Mouse (Mus musculus): ENCODE measurements around the gene Atp6v1g1. TPM values are rescaled to one million over a fixed set of nuclear protein-coding genes. Genes with fewer than 3 reads are reported as not detected.

The Atp6v1g1 gene
- total RNA-seq, 2 experiments from 2014 or later, result 143 to 157 TPM

- DNase-seq (ENCODE audit: low spot score in 2 of 2), result no peak
Observed at GRCm38 (mm10) chr4:63570208-63570781, 25.7 kb downstream of the Atp6v1g1 start.

- DNase-seq (ENCODE audit: low spot score in 2 of 2), result no peak
Observed at GRCm38 (mm10) chr4:63572621-63573020, 28.0 kb downstream of the Atp6v1g1 start.

- no peak for DNase-seq (ENCODE audit: low spot score in 2 of 2)
Observed at GRCm38 (mm10) chr4:63579649-63580048, 35.1 kb downstream of the Atp6v1g1 start.

- DNase-seq (ENCODE audit: low spot score in 2 of 2), result no peak
Observed at GRCm38 (mm10) chr4:63580078-63580477, 35.5 kb downstream of the Atp6v1g1 start.

DNA sequence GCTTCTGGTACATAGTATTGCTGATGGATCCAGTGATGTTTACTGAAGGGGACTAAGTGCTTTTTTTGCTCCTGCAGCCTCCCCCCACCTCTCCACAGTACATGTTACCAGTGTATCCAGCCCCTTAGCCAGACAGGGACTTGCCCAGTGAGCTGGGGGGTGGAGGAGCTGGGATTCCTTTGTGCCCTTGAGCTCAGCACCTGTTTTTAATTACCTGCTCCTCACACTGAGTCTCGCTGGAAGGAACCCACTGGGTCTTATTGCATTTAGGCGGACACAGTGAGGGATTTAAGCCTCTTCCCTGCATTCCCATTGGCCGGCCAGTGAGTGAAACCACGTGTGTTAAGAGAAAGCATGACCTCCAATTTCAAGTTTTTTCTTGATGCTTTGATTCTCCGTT, 38.0 kb downstream of the Atp6v1g1 start:
- no peak for DNase-seq (ENCODE audit: low spot score in 2 of 2)

GRCm38 (mm10) chr4:63585216-63585615, 40.6 kb downstream of the Atp6v1g1 start:
- no peak for DNase-seq (ENCODE audit: low spot score in 2 of 2)

DNA sequence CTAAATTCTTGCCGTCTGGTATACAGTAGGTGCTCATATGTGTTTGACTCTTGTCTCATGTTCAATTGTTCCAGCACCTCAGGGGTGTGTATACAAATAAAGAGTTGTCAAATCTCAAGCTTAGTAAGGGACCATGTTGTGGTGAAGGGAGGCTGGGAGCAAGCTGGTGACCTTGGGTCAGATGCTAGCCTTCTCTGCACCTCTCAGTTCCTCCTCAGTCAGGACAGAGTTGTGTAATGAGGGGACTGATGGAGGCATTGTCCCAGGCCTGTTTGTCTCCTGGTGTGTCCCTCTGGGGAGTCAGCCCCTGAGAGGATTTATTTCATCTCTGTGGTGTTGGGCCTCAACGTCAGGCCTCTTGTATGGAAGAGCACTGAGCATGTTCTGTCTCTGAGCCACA, 41.7 kb downstream of the Atp6v1g1 start:
- no peak for DNase-seq (ENCODE audit: low spot score in 2 of 2)

- no peak for DNase-seq (ENCODE audit: low spot score in 2 of 2)
Observed at GRCm38 (mm10) chr4:63589987-63590386, 45.4 kb downstream of the Atp6v1g1 start.

DNA sequence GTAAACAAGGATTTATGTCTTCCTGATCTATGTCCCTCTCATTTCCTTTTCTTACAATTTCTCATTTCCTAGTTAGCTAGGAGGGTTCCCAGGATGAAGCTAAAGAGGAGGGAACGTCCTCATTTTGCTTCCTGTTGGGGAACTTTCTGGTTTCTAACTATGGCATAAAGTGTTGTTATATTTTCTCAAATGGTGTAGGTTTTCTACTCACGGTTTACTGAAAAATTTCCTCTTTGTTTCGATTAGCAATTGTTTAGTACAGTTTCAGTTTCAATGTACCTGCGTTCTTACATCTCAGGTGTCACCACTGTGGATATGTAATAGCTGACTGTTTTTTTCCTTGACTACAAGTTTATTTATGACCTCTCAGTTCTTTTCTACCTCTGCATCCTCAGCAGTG, 46.0 kb downstream of the Atp6v1g1 start:
- DNase-seq (ENCODE audit: low spot score in 2 of 2), result no peak

DNA sequence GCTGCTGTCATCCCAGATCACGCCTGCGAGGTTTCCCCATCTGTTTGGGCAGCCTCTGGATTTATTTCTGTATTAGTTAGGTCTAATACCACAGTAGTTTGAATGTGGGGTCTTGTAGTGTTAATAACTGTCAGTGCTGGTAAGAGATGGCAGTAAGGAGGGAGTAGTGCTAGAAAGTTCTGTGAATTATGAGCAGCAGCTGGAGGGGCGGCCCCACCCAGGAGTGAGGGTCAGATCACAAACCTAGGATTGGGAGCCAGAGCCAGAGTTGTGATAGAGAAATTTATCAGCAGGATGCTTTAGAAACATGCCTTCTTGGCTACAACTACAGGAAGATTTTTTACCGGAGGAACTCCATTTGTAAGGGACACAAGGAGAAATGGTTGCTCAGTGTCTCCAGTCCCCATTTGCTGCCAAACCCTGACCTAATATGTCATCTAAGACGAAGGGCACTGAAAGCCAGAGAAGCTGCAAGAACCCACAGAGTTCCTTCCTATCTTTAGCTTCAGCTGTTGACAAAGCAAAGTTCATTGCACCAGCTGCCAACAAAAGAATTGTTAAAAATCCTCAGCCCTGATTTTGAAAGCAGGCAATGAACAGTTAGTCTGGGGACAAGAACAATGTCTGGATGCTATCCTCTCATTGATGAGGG, 50.0 kb downstream of the Atp6v1g1 start:
- DNase-seq (ENCODE audit: low spot score in 2 of 2), result no peak

GRCm38 (mm10) chr4:63595259-63595658, 50.7 kb downstream of the Atp6v1g1 start:
- DNase-seq (ENCODE audit: low spot score in 2 of 2), result no peak

DNA sequence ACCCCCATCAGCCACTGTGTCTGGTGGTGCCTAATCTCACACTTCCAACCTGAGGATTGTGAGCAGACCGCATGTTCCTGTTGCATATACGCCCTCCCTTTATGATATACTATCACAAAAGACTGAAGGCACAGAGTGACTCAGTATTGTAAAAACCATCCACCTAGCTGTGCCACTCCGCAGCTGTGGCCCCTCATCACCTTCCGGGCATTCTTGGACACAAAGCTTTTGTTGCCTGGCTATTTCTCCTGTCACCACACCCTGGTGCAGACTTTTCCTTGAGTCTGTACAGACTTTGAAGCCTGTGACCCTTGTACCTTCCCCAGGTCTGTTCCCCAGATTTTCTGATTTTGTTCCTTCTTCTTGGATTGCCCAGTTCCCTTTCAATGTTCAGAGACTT, 51.4 kb downstream of the Atp6v1g1 start:
- no peak for DNase-seq (ENCODE audit: low spot score in 2 of 2)

Other genes with a start within 250 kb of the Atp6v1g1 start
- gene Orm1, start 200.2 kb upstream of the Atp6v1g1 start, total RNA-seq (2021), result not detected
- gene Orm3, start 188.6 kb upstream of the Atp6v1g1 start, total RNA-seq (2021), result not detected
- not detected for gene Orm2, start 182.3 kb upstream of the Atp6v1g1 start, total RNA-seq (2021)
- gene Akna, start 141.4 kb upstream of the Atp6v1g1 start, total RNA-seq (2021), result 1 to 10 TPM; 3.3 TPM
- 10 to 100 TPM; 38.5 to 42.1 TPM for gene Whrn, start 48.8 kb upstream of the Atp6v1g1 start, total RNA-seq (2021)
- 10 to 100 TPM in 1 of 2 experiments, 1 to 10 TPM in 1; 9.5 to 10.4 TPM for gene Tmem268, start 14.0 kb downstream of the Atp6v1g1 start, total RNA-seq (2021)
- not detected for gene Gm11213, start 60.5 kb downstream of the Atp6v1g1 start, total RNA-seq (2021)
- not detected for gene Tex48, start 77.7 kb downstream of the Atp6v1g1 start, total RNA-seq (2021)
- gene Gm11214, start 118.6 kb downstream of the Atp6v1g1 start, total RNA-seq (2021), result not detected
- under 1 TPM in 1 of 2 experiments, not detected in 1; 0.14 TPM for gene Tnfsf15, start 200.3 kb downstream of the Atp6v1g1 start, total RNA-seq (2021)

Data from left cerebral cortex, adult 18-20 months (tissue).